Mouse (Mus musculus) MN1 (cell line): ENCODE measurements at regions not wholly inside any gene's neighbourhood (a gene's known extent, or its start where the extent isn't known, plus 50 kb on each side); places are given as distances from the start of the nearest gene placed in this dataset.
"Not testable (repeated sequence)": the region's sequence is repeated elsewhere in the genome, so short reads cannot be mapped to it uniquely, and the experiment has no call there.

Experiments
- DNase-seq: peaks from one replicate; pipeline ENCODE4 v3.0.0-alpha.2; 2016; ENCODE audit warnings: low spot score

DNA sequence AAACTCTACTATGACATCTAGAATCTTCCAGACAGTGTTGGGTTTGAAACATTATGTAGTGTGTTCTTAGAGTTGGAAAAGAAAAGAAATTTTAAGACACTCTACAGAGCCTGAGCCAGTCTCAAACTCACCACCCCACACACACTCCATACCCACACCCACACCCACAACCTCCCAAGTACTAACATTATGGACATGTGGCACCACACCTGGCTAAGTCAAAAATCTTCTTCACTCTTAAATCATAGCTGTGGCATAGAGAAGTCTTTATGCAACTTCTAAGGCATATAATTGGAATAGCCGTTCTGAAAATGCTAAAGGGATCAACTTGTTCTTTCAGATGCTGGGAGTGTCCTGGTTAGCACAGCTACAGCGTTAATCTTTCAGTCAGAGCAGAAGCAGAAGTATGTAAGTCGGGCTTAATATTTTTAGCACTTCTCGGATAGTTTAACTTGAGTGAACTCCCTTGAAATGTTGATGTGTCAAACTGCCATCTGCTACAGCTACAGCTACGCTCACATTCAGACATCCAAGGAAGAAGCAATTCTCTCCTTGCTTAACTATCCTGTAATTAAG lies 68.6 kb upstream of the Creb1 start:
- DNase-seq, result no peak

DNA sequence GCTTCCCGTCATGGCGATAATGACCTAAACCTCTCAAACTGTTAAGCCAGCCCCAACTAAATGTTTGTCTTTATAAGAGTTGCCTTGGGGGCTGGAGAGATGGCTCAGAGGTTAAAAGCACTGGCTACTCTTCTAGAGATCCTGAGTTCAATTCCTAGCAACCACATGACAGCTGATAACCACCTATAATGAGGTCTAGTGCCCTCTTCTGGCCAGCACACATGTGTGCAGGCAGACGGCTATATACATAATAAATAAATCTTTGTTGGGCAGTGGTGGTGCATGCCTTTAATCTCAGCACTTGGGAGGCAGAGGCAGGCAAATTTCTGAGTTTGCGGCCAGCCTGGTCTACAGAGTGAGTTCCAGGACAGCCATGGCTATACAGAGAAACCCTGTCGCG lies 70.8 kb upstream of the Creb1 start:
- DNase-seq, result not testable (repeated sequence)

DNA sequence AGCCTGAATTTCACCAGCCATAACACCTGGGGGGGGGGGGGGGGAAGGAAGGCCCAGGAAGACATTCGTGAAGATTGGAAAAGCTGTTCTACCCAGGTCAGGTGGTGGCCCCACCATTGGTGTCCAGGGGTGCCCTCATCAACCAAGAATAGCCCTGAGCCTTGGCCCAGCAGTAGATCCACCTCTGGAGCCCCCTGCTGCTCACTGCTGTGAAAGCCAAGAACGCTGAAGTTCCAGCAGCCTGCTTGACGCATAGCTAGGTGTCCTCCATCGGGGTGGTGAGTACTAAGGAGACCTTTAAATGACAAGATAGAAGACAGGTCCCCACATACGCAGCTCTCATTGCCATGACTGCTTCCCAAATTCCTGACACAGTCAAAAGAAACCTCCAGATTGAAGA lies 74.6 kb upstream of the Creb1 start:
- DNase-seq, result no peak

DNA sequence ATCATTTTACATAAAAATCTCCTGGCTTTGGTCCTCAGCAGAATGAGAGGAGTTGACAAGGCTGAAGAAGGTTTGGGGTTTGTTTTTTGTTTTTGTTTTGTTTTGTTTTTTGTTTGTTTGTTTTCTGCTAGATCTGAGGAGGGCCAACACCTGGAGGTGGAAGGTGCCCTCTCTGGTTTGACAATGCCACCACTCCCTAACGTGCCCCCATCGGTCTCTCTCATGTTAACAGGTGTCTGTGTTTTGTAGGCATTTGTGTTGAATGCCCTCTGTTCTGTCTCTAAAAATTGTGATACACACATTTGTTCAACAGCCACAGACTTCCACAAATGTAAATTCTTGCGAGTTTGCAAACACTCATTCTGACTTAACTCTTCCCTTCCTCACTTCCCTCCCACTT lies 83.3 kb upstream of the Creb1 start:
- DNase-seq, result no peak

DNA sequence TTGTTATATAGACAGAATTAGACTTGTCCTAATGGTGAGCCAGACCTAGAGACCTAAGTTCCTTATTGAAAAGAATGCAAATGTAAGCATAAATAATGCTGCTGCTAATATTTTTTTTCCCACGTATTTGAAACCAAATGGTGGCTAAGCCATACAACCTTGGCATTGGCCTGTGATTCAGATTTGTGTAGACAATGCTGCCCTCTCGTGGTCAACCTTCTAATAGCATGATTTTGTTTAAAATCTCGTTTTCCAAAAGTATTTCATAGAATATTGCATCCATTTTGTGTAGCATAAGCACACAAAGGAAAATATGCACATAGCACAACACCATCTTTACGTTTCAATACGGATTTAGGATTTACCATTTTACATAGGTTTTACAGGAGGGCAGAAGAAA lies 84.4 kb upstream of the Creb1 start:
- peak; percentile 76 for DNase-seq

DNA sequence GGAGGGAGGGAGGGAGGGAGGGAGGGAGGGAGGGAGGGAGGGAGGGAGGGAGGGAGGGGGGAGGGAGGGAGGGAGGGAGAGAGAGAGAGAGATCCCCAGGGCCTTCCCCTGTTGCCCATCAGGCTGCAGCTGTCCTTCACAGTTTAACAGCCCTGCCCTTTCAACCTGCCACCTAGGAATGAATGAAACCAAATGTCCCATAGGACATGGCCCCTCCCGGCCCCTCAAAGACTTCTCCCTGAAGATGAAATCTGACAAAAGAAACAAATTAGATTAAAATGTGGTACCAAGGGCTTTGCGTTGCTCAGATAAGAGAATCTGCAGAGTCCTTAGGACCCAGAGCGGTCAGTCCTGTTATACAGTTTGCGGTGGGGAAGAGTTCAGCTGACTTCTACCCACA lies 86.0 kb upstream of the Creb1 start:
- peak; percentile 25 for DNase-seq

DNA sequence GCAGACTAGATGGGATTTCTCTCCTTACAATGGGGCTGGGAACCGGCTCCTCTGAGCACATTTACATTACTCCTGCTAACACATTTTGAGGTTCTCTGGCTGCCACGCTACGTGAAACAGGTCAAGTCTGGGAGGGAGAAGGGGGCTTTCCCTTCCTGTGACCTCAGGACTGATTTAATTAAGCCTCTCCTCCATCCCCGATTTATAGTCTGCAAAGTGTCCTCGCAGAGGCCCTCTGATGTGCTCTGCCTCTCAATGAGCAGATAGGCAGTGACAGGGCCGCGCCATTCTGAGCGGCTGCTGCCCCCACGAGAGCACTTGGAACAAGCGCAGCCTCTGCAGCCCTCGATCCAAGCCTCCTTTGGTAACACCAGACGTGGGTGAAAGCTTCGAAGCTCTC lies 86.5 kb upstream of the Creb1 start:
- DNase-seq, result peak; percentile 90

DNA sequence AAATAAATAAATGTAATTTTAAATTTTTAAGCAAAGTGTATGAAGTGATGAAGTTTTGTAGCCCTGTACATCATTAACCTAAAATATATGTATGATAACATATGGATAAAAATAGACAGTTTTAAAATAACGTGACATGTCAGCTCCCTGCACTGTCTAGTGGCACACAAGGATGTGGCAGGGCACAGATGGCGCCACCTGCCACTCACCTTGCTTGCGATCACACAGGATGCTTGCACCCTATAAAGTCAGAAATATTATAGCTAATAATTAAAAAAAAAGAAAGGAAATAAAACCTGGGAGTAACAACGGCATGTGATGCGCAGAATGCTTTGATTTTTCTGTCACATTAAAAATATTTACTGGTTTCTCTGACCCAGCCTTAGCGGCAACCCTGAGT lies 89.0 kb upstream of the Creb1 start:
- DNase-seq, result no peak

DNA sequence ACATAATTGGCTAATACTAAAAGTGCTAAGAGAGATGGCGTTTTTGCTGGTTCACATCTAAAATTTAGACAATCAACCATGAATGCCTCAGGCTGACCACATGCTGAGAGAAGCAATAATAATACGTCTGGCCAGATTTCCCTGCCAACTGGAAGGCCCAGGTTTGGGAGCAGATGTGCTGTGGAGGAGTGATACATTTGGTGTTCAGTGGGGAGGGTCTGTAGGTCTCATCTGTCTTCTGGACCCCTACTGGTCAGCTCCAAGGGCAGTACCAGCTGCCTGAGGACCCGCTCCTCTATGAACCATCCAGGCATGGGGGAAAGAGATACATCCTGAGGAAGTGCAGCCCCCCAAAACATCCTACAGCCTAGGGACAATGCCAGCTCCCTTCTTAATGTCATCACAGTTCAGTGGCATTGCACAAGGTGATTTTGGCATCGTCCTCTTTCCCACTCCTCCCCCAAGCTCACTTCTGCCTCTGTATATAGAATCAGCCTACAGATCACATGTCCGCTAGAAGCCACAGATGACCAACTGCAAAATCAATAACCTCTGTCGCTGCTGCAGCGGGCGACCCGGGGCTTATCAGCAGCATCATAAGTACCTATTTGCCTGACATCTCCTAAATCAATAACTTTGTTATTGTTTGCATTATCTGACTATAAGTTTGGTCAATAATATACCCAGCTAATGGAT lies 90.1 kb upstream of the Creb1 start:
- DNase-seq, result no peak

DNA sequence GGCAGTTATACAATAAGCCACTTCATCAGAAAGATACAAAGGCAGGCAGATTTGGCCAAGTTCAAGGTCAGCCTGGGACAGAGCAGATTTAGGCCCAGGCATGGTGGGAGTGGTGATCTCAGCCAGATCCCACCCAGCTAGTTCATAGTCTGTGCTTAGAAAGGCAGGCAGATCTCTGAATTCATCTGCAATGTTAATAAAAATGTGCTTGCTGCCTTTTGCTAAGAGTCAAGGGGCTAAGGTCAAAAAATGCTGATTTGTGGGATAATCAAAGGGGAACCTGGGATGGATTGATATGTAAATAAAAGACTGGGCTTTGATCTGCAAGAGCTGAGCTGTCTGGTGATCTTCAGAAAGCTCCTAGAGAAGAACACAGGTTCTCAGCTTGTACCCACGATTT lies 109.2 kb upstream of the Creb1 start:
- no peak for DNase-seq

DNA sequence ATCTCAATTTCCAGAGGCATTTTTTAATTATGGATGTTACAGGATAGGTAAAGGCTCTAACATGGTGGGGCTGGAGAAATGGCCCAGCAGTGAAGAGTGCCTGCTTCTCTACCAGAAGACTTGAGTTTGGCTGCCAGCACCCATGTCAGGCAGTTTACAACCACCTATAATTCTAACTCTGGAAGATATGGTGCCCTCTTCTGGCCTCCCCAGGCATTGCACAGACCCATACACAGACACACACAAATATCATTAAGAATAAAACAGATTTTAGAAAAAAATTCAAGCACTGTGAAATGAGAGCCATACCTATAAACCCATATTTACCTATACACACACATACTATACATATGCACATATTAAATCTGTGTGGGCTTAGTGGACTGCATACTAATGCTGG lies 113.9 kb upstream of the Creb1 start:
- DNase-seq, result no peak

DNA sequence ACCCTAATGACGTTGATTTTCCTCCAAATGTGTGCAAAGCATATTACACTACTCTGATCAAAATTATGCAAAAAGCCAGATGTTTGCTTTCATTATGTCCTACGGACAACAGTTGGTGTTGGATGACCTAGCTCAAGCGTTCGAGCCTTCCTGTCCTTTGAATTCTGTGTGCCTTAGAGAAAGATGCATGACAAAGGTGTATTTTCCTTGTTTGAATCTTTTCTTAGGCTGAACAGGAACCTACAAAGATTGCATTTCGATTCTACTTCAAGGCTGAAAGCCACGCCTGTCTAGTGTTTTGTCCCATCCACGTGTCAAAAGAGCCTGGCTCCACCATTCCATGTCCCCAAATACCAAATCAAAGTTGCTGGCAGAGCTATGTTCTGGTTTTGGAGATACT lies 116.5 kb upstream of the Creb1 start:
- no peak for DNase-seq

DNA sequence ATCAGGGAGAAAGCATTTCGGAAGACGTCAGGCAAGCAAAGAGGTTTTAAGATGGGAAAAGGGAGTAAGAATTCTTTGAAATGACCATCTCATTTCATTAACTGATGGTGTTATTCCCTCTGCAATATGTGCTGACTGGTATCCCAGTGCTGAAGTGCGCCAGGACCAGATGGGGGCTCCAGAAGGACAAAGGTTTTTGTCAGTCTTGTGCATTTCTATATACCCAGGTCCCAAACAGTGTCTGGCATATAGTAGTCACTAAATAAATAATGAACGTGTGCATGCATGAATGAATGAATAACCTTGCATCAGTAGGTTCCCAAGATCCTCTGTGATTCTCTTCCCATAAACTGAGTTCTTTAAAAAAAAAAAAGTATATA lies 119.3 kb upstream of the Creb1 start:
- DNase-seq, result no peak

DNA sequence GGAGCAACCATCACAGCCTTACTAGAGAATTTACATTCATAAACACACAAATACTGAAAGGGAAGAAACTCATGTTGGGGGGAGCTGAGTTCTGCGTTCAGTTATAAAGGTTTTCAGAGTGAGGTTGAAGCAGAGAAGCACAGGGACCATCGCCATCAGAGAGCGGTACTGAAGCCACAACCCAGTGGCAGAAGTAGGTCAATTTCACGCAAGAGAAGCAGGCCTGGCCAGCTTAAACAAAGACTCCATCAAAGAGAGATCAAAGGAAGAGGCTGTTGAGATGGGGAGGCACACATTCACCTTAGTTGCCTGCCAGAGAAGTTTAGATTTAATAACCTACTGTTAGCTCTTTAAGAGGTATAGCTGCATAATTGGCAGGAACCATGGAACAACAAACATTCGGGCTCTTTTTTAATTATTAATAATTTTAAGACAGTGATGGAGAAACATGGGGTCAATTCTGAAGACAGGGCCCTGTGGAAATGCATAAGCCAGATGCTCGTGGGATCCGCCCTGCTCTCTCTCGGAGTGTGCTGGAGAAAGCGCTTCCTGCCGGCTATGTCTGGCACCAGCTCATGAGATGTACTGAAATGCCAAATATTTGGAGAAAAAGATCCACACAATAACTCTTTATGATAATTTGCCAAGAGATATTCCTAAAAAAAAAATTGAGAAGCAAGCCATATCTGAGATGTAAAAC lies 119.8 kb upstream of the Creb1 start:
- DNase-seq, result no peak

DNA sequence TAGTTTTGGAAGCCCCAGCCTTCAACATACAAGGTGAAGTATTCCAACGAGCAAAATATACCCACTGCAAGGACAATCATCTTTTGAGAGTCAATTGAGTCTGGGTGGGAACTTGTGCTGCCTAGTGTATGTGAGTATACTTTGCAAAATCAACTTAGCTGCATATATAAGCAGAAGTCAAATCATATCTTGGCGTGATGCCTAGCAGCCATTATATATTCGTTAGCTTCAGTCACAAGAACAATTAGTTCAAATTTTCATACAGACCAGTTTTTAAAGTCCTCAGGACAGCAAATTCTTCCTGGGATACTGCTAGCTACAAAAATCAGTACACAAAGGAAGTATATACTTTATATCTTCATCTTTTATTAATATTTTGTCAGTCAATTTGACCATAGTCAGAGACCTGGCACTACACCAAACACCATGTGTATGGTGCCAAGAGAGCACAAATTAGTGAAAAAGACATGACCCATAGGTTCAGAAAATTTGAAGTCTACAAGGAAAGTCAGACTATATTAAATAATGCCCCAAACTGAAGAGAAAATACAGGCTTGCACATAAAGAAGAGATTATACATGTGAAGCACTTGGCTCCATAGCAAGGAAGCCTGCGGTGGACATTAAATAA lies 120.5 kb upstream of the Creb1 start:
- no peak for DNase-seq

DNA sequence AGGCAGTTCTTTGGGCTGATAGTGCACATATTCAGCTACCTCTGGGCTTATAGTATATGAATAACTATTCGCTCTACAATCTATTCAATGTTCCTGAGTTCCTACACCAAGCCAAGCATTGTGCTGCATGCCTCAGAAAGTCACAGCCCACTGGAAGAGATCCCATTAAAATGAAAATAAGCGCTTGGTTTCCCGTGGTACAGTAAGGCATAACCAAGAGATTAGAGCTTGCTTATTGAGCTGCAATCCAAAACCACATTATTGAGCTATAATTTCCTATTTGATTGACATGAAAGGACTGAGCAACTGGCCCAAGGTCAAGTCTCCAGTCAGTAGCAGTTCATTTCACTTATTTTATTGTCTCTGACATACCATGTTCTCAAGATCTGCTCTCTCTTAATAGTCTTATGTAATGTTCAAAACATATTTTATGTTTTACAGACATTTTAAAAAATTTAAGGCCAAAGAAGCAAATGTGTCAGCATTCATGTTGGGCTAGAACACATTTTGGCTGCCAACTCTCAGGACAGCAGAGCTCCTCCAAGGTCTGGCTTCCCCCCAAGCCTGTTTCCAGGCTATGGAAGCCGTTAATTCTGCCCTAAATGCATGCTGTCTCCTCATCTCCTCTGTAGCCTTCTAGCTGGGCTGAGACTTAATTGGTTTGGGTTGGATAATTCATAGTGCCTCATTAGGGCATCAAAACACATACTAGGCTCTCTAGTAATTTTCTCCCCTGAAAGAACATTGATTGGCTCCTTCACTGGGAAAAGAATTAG lies 123.5 kb upstream of the Creb1 start:
- DNase-seq, result no peak

DNA sequence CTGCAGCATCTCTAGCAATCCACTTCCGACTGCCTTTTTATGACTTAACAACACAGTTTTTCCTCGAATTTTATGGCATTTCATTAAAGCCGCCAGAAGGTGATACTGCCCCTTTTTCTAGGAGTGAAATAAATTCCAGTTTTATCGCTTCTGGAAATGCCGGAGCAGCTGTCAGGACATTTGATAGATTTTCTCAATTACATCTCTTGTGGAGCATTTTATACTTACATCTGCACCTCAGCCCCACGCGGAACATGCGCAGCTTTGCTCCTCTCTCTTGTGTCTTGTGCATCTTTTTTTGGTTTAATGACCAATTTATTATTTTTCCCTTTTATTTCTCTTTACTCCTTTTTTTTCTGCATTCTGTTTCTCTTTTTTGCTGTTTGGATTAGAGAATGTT lies 140.9 kb upstream of the Creb1 start:
- DNase-seq, result no peak

DNA sequence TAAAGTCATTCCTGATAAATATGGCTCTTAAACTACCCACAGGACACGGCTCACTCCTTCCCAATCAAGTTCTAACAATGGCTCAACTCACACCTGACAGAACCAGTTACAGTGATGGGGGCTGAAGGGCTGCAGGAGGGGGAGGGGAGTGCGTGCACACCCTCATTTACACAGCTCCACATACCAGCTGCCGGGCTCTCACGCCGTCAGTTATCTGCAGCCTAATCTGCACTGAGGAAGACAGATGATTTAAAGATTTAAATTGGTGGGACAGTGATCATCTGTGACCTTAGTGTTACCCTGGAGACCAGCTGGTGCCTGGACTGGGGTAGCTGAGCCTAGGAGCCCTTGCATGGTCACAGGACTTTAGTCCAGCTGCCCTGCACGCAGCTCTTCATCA lies 151.2 kb upstream of the Creb1 start:
- no peak for DNase-seq

DNA sequence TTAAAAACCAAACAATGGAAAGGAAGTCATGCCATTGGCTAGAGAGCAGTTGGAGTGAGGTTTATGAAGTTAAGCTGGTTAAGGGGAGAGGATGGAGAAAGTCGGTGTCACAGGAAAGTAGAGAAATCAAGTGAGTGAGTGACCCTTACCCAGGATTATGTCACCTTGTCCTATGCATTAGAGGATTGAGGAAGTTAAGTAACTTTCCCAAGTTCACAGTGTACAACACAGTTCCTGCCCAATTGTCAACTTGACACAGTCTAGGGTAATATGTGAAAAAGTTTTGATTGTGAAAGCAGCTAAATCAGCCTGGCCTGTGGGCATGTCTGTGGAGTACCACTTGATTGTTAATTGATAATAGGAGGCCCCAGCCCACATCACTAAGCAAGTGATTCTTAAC lies 156.0 kb upstream of the Creb1 start:
- not testable (repeated sequence) for DNase-seq

DNA sequence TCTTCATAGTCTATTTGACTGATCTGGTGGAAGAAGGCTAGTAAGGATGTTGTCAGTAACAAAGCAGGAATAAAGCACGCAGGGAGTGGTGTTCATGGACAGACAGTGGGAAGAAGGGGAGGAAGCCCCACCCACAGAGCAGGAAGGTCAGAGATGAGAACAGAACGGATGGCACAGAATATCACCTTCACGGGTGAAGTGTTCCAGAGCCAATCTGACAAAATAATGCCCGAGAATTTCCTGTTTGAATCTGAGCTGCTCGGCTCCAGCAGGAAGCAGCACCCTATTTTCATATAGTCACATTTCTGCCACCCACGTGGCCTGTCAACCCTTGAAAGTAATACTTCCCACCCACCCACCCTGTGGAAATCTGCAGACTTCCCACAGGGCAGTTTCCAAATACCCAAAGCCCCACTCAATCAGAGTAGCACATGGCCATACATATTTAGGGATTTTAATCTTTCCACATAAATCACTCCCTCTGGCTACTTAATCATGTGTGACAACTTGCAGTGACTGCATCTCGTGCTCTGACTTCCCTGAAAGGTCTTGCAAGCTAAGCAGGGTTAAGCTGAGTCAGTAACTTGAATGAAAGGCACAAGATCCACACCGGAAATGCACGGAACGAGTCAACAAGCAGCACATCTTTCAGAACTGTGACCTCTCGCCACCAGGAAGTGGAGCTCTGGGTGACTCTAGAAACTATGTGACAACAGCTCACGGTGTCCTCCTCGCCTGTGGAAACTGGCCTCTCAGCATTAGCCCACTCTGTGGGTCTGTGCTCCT lies 158.0 kb upstream of the Creb1 start:
- peak; percentile 28 for DNase-seq

DNA sequence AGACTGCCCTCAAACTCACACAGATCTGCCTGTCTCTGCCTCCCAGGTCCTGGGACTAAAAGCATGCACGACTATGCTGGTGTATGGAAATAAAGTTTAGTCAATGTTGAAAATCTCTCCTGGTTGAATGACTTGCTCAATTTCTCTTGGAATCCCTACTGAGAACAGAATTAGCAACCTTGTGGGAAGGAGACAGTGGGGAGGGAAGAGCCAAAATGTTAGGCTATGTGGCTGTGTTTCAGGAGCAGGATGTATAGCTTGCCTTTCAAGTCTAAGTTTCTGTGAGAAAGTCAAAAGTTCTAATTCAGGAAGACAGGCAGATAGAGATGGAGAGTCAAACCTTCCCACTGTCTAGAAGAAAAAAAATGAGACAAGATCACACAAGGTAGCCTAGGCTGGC lies 168.3 kb upstream of the Creb1 start:
- no peak for DNase-seq
